In the genomic region with DNA sequence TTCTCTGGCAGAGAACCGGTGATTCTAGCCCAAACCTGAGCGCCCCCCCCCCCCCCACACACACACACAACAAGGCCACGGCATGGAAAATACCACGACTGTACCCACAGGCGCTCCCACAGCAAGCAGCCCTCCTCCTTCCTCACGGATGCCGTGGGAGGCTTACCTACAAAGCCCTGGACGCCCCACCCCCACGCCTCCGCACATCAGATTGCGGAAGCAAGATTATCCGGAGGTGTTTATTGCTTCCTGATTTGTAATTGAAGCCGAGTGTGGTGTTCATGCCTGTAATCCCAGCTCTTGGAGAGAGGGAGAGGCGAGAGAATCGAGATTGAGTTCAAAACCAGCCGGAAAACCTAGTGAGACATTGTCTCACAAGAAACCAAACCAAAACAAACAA, we compare ENCODE assay signal across 9 mouse cellular contexts. TPM values are rescaled to one million over a fixed set of nuclear protein-coding genes. Genes with fewer than 3 reads are reported as not detected.
DNase-seq lines count a peak whose midpoint lies in the region; ATAC-seq lines count a peak whose summit lies in the region.
"Had no signal": no experiment of that assay in that cellular context is flagged by ENCODE, and none has a peak within 500 bp of the region (broad histone marks: within the 10 kb centered on the region; RNA-seq: fewer than 3 reads in every experiment).

No protein-coding gene starts in this region.

- WGBS in hindbrain, embryonic 12.5 days: 14% methylated on average over 16 of the region's 16 CpGs
- 4% methylated on average over 15 of the region's 16 CpGs for WGBS in limb, embryonic 15.5 days

- ATAC-seq in hindbrain, embryonic 12.5 days (ENCODE audit: low FRiP score): no peak
- no peak for ATAC-seq in limb, embryonic 15.5 days (ENCODE audit: insufficient number of reproducible peaks, low FRiP score, low TSS enrichment, low read depth)

- peak overlapping the region; percentile 70 for H3K27ac ChIP-seq in hindbrain, embryonic 12.5 days
- H3K27ac ChIP-seq in limb, embryonic 15.5 days: no peak overlapping the region

- H3K4me1 ChIP-seq in hindbrain, embryonic 12.5 days: peaks cover 32% of the 10 kb centered on the region
- H3K4me1 ChIP-seq in limb, embryonic 15.5 days: peaks cover 28% of the 10 kb centered on the region

- peak overlapping the region; percentile 90 for H3K9ac ChIP-seq in hindbrain, embryonic 12.5 days
- H3K9ac ChIP-seq in limb, embryonic 15.5 days: no peak overlapping the region

- H3K36me3 ChIP-seq in hindbrain, embryonic 12.5 days: peaks cover 37% of the 10 kb centered on the region
- H3K36me3 ChIP-seq in limb, embryonic 15.5 days: no peaks in the 10 kb centered on the region

- peaks cover 22% of the 10 kb centered on the region for H3K27me3 ChIP-seq in hindbrain, embryonic 12.5 days
- peaks cover 39% of the 10 kb centered on the region for H3K27me3 ChIP-seq in limb, embryonic 15.5 days

- peak; percentile 79 for DNase-seq in right cerebral cortex, adult 18-20 months
- DNase-seq in right cerebral cortex, postnatal 10 days (ENCODE audit: low spot score in 2 of 2): no peak
- peak; percentile 48 to 67 for DNase-seq in cerebellum, postnatal 36 days
- peak; percentile 78 to 81 for DNase-seq in right cerebral cortex, adult 2 months (ENCODE audit: low spot score in 2 of 2)
- DNase-seq in c-Kit-positive CD71-positive TER-119-positive erythroid progenitor cells, embryonic 14.5 days (ENCODE audit: low spot score): no peak
- DNase-seq in layer of hippocampus, adult 9-10 months (ENCODE audit: low spot score): no peak

- peak overlapping the region; percentile 64 for H3K4me2 ChIP-seq in hindbrain, embryonic 12.5 days (replicated peaks)
- peak overlapping the region; percentile 55 for H3K4me2 ChIP-seq in limb, embryonic 15.5 days

- no peaks in the 10 kb centered on the region for H3K9me3 ChIP-seq in hindbrain, embryonic 12.5 days (replicated peaks)
- H3K9me3 ChIP-seq in limb, embryonic 15.5 days: no peaks in the 10 kb centered on the region

- peak overlapping the region; percentile 58 for H3K4me3 ChIP-seq in hindbrain, embryonic 12.5 days
- peak overlapping the region; percentile 33 for H3K4me3 ChIP-seq in limb, embryonic 15.5 days
- H3K4me3 ChIP-seq: myocyte had no signal

RNA-seq across cellular contexts. Expression of gene Mapk11, which starts 2.4 kb away (rescaled TPM):
- 39.0 and 41.9 TPM in 2 replicates for polyA plus RNA-seq in hindbrain, embryonic 12.5 days (2016; fragmentation: Nextera tagmentation; extraction: Ambion mirVana)
- 7.8 and 8.3 TPM in 2 replicates for polyA plus RNA-seq in limb, embryonic 15.5 days (2015; fragmentation: Nextera tagmentation; extraction: Ambion mirVana)

RNA-seq across cellular contexts. Expression of gene Mapk12, which starts 6.5 kb away (rescaled TPM):
- polyA plus RNA-seq in hindbrain, embryonic 12.5 days (2016; fragmentation: Nextera tagmentation; extraction: Ambion mirVana): 10.0 and 11.4 TPM in 2 replicates
- 7.1 and 15.4 TPM in 2 replicates for polyA plus RNA-seq in limb, embryonic 15.5 days (2015; fragmentation: Nextera tagmentation; extraction: Ambion mirVana)

RNA-seq across cellular contexts. Expression of gene Hdac10, which starts 18.5 kb away (rescaled TPM):
- polyA plus RNA-seq in hindbrain, embryonic 12.5 days (2016; fragmentation: Nextera tagmentation; extraction: Ambion mirVana): 18.8 and 22.0 TPM in 2 replicates
- 22.4 and 23.4 TPM in 2 replicates for polyA plus RNA-seq in limb, embryonic 15.5 days (2015; fragmentation: Nextera tagmentation; extraction: Ambion mirVana)

RNA-seq across cellular contexts. Expression of gene Tubgcp6, which starts 24.1 kb away (rescaled TPM):
- polyA plus RNA-seq in hindbrain, embryonic 12.5 days (2016; fragmentation: Nextera tagmentation; extraction: Ambion mirVana): 22.3 and 22.8 TPM in 2 replicates
- 12.6 and 12.7 TPM in 2 replicates for polyA plus RNA-seq in limb, embryonic 15.5 days (2015; fragmentation: Nextera tagmentation; extraction: Ambion mirVana)

RNA-seq across cellular contexts. Expression of gene Plxnb2, which starts 33.6 kb away (rescaled TPM):
- polyA plus RNA-seq in hindbrain, embryonic 12.5 days (2016; fragmentation: Nextera tagmentation; extraction: Ambion mirVana): 167 and 169 TPM in 2 replicates
- 144 and 149 TPM in 2 replicates for polyA plus RNA-seq in limb, embryonic 15.5 days (2015; fragmentation: Nextera tagmentation; extraction: Ambion mirVana)

Comparison
In these comparisons a context has a peak if more than half of its experiments do, and no peak if none do; other contexts are left out.
1. DNase-seq: peak in right cerebral cortex, adult 18-20 months (single experiment), cerebellum, postnatal 36 days (2 of 2) and right cerebral cortex, adult 2 months (2 of 2); none in right cerebral cortex, postnatal 10 days (0 of 2), c-Kit-positive CD71-positive TER-119-positive erythroid progenitor cells, embryonic 14.5 days (single experiment) and layer of hippocampus, adult 9-10 months (single experiment).